Mouse (Mus musculus): ENCODE data around the gene Glud1. TPM values are rescaled to one million over a fixed set of nuclear protein-coding genes. Genes with fewer than 3 reads are reported as not detected.
A peak's percentile ranks its signal among the peaks of the same experiment; 100 is the strongest.

Gene Glud1
- polyA plus RNA-seq, 1 experiment, result 136 TPM

GRCm38 (mm10) chr14:34293641-34294040, 16.9 kb upstream of the Glud1 start:
- TF ChIP-seq USF1 (IDR thresholded peaks at IDR 0.05; ENCODE audit: low read depth), result no peak
- no peak for TF ChIP-seq MYOD1 (IDR thresholded peaks at IDR 0.05; ENCODE audit: control insufficient read depth, insufficient read length, low read depth)
- no peak for TF ChIP-seq MAX (IDR thresholded peaks at IDR 0.05)
- TF ChIP-seq CTCF (IDR thresholded peaks at IDR 0.05; ENCODE audit: control insufficient read depth, insufficient read depth, insufficient read length), result no peak
- TF ChIP-seq FOSL1 (IDR thresholded peaks at IDR 0.05; ENCODE audit: insufficient read depth, low read length, poor library complexity, severe bottlenecking), result no peak
- TF ChIP-seq MYOG (IDR thresholded peaks at IDR 0.05; ENCODE audit: control insufficient read depth, extremely low read depth, insufficient read length), result no peak
- TF ChIP-seq CEBPB (IDR thresholded peaks at IDR 0.05; ENCODE audit: low read depth), result no peak

GRCm38 (mm10) chr14:34296350-34296749, 14.2 kb upstream of the Glud1 start:
- Histone ChIP-seq H3K4me3 (ENCODE audit: insufficient read depth, poor library complexity, severe bottlenecking) (no peak overlapping the region), H3K36me3 (ENCODE audit: control insufficient read depth, insufficient read depth) (no peaks in the 10 kb centered on the region), H3K79me2 (ENCODE audit: control insufficient read depth, insufficient read depth) (peaks cover 22% of the 10 kb centered on the region), H3K27me3 (ENCODE audit: control insufficient read depth, insufficient read depth, insufficient read length) (no peaks in the 10 kb centered on the region), H3ac (ENCODE audit: control insufficient read depth, insufficient read length, low read depth) (no peak overlapping the region), H3K79me3 (ENCODE audit: low read depth) (no peaks in the 10 kb centered on the region)
- TF ChIP-seq MYOG (IDR thresholded peaks at IDR 0.05; ENCODE audit: control insufficient read depth, extremely low read depth, insufficient read length) (no peak), CTCF (IDR thresholded peaks at IDR 0.05; ENCODE audit: control insufficient read depth, insufficient read depth, insufficient read length) (no peak), FOSL1 (IDR thresholded peaks at IDR 0.05; ENCODE audit: insufficient read depth, low read length, poor library complexity, severe bottlenecking) (no peak), USF1 (IDR thresholded peaks at IDR 0.05; ENCODE audit: low read depth) (no peak), MAX (IDR thresholded peaks at IDR 0.05) (no peak)

More at GRCm38 (mm10) chr14:34293641-34294040, 16.9 kb upstream of the Glud1 start:
- Histone ChIP-seq H3K27me3 (ENCODE audit: control insufficient read depth, insufficient read depth, insufficient read length) (no peaks in the 10 kb centered on the region), H3K36me3 (ENCODE audit: control insufficient read depth, insufficient read depth) (no peaks in the 10 kb centered on the region), H3K79me3 (ENCODE audit: low read depth) (no peaks in the 10 kb centered on the region), H3K79me2 (ENCODE audit: control insufficient read depth, insufficient read depth) (peaks cover 22% of the 10 kb centered on the region), H3K4me3 (ENCODE audit: insufficient read depth, poor library complexity, severe bottlenecking) (no peak overlapping the region), H3ac (ENCODE audit: control insufficient read depth, insufficient read length, low read depth) (no peak overlapping the region)

GRCm38 (mm10) chr14:34297038-34297437, 13.5 kb upstream of the Glud1 start:
- no peaks in the 10 kb centered on the region for H3K36me3 ChIP-seq (ENCODE audit: control insufficient read depth, insufficient read depth)
- H3K79me2 ChIP-seq (ENCODE audit: control insufficient read depth, insufficient read depth), result peaks cover 22% of the 10 kb centered on the region
- TF ChIP-seq MYOG (IDR thresholded peaks at IDR 0.05; ENCODE audit: control insufficient read depth, extremely low read depth, insufficient read length) (no peak), USF1 (IDR thresholded peaks at IDR 0.05; ENCODE audit: low read depth) (no peak), CEBPB (IDR thresholded peaks at IDR 0.05; ENCODE audit: low read depth) (no peak), FOSL1 (IDR thresholded peaks at IDR 0.05; ENCODE audit: insufficient read depth, low read length, poor library complexity, severe bottlenecking) (peak; percentile 79), MAX (IDR thresholded peaks at IDR 0.05) (no peak), MYOD1 (IDR thresholded peaks at IDR 0.05; ENCODE audit: control insufficient read depth, insufficient read length, low read depth) (peak; percentile 14), CTCF (IDR thresholded peaks at IDR 0.05; ENCODE audit: control insufficient read depth, insufficient read depth, insufficient read length) (no peak)
- no peak overlapping the region for H3K4me3 ChIP-seq (ENCODE audit: insufficient read depth, poor library complexity, severe bottlenecking)
- H3ac ChIP-seq (ENCODE audit: control insufficient read depth, insufficient read length, low read depth), result no peak overlapping the region
- no peaks in the 10 kb centered on the region for H3K79me3 ChIP-seq (ENCODE audit: low read depth)
- H3K27me3 ChIP-seq (ENCODE audit: control insufficient read depth, insufficient read depth, insufficient read length), result no peaks in the 10 kb centered on the region

GRCm38 (mm10) chr14:34297634-34298033, 12.9 kb upstream of the Glud1 start:
- Histone ChIP-seq H3K36me3 (ENCODE audit: control insufficient read depth, insufficient read depth) (no peaks in the 10 kb centered on the region), H3K79me2 (ENCODE audit: control insufficient read depth, insufficient read depth) (peaks cover 22% of the 10 kb centered on the region), H3ac (ENCODE audit: control insufficient read depth, insufficient read length, low read depth) (no peak overlapping the region), H3K27me3 (ENCODE audit: control insufficient read depth, insufficient read depth, insufficient read length) (no peaks in the 10 kb centered on the region), H3K4me3 (ENCODE audit: insufficient read depth, poor library complexity, severe bottlenecking) (no peak overlapping the region), H3K79me3 (ENCODE audit: low read depth) (no peaks in the 10 kb centered on the region)
- TF ChIP-seq FOSL1 (IDR thresholded peaks at IDR 0.05; ENCODE audit: insufficient read depth, low read length, poor library complexity, severe bottlenecking), result no peak
- TF ChIP-seq CTCF (IDR thresholded peaks at IDR 0.05; ENCODE audit: control insufficient read depth, insufficient read depth, insufficient read length), result no peak
- no peak for TF ChIP-seq MYOG (IDR thresholded peaks at IDR 0.05; ENCODE audit: control insufficient read depth, extremely low read depth, insufficient read length)
- no peak for TF ChIP-seq CEBPB (IDR thresholded peaks at IDR 0.05; ENCODE audit: low read depth)
- no peak for TF ChIP-seq USF1 (IDR thresholded peaks at IDR 0.05; ENCODE audit: low read depth)
- no peak for TF ChIP-seq MYOD1 (IDR thresholded peaks at IDR 0.05; ENCODE audit: control insufficient read depth, insufficient read length, low read depth)
- TF ChIP-seq MAX (IDR thresholded peaks at IDR 0.05), result no peak

- H3K36me3 ChIP-seq (ENCODE audit: control insufficient read depth, insufficient read depth), result no peaks in the 10 kb centered on the region
- H3ac ChIP-seq (ENCODE audit: control insufficient read depth, insufficient read length, low read depth), result no peak overlapping the region
- peaks cover 22% of the 10 kb centered on the region for H3K79me2 ChIP-seq (ENCODE audit: control insufficient read depth, insufficient read depth)
- no peaks in the 10 kb centered on the region for H3K27me3 ChIP-seq (ENCODE audit: control insufficient read depth, insufficient read depth, insufficient read length)
- TF ChIP-seq MYOD1 (IDR thresholded peaks at IDR 0.05; ENCODE audit: control insufficient read depth, insufficient read length, low read depth) (peak; percentile 42), CTCF (IDR thresholded peaks at IDR 0.05; ENCODE audit: control insufficient read depth, insufficient read depth, insufficient read length) (no peak), FOSL1 (IDR thresholded peaks at IDR 0.05; ENCODE audit: insufficient read depth, low read length, poor library complexity, severe bottlenecking) (no peak), CEBPB (IDR thresholded peaks at IDR 0.05; ENCODE audit: low read depth) (no peak), MAX (IDR thresholded peaks at IDR 0.05) (no peak), USF1 (IDR thresholded peaks at IDR 0.05; ENCODE audit: low read depth) (peak; percentile 24), MYOG (IDR thresholded peaks at IDR 0.05; ENCODE audit: control insufficient read depth, extremely low read depth, insufficient read length) (no peak)
- H3K79me3 ChIP-seq (ENCODE audit: low read depth), result no peaks in the 10 kb centered on the region
- no peak overlapping the region for H3K4me3 ChIP-seq (ENCODE audit: insufficient read depth, poor library complexity, severe bottlenecking)
Measured at GRCm38 (mm10) chr14:34298871-34299700, 11.4 kb upstream of the Glud1 start.
